Mouse (Mus musculus): Measurements from ENCODE around the gene Cfap58.

Gene Cfap58

DNA sequence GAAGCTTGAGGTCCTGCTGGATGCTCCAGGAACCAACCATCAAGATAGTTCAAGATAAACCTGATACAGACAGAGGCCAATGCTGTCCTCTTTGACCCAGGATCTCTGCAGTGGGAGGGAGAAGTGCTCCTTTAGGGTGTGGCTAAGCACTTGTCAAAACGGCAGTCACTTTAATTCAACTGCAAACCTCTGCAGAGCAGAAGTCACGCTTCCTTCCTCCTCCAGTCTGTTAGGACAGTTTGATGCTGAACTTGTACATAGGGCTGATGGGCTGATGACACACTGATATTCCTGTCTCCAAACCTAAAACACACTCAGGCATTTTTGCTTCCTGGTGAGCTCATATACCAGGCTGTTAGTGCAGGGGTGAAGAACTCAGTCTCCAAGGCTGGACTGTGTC is 125.8 kb downstream of the Cfap58 start:
- no peak for DNase-seq (ENCODE audit: extremely low spot score, low read depth, low spot score)

DNA sequence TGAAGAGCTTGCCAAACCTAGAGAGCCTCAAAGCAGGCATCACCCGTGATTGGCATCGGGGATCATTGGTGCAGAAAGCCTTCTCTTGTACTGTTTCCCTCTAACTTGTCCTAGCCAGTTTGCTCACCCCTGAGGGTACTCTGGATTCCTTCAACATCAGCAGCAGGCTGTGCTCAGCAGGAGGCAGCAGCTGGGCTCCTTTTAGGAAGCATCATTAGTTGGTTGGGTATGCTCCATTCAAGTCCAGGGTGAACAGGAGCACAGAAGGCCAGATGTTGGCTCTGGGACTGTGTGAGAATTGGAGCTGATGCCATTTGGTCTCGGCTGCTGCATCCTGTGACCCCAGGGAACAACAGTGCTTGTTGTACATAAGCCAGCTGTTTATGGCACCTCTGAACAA is 142.2 kb downstream of the Cfap58 start:
- no peak for DNase-seq (ENCODE audit: extremely low spot score, low read depth, low spot score)

DNA sequence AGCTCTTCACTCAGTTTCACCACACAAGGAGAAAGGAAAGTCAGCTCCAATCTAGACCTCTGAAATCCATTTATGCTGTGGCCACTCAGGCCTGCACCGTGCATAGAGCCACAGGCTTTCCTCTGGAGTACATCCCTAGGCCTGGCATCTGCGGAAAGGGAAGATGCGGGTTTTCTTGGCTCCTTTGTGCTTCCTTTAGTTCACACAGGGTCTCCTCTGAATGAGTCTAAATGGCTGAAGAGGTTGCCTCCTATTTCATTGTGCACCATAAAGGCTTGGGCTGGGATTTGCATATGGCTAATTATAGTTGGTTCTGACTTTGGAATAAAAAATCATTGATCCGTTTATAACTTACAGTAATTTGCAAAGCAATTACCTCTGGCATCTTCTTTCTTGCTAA is 144.0 kb downstream of the Cfap58 start:
- DNase-seq (ENCODE audit: extremely low spot score, low read depth, low spot score): no peak

All from hindlimb bud, embryonic 11.5 days (tissue).